Mouse (Mus musculus) cerebellum, adult 2 months (tissue): ENCODE data around the gene Aff2. TPM values are rescaled to one million over a fixed set of nuclear protein-coding genes. Genes with fewer than 3 reads are reported as not detected.
A peak's percentile ranks its signal among the peaks of the same experiment; 100 is the strongest.

Experiments used
- DNase-seq, 2 experiments: peaks; one replicate each; pipeline ENCODE4 v3.0.0; 2021
- H3K27ac ChIP-seq: fragments of 200-500 bp; 2 replicates; pipeline ENCODE4 v1.5.1; 2012; ENCODE audit warnings: low read length, control low read depth, inconsistent platforms; ENCODE audit not compliant: insufficient read depth
- H3K27me3 ChIP-seq: fragments of 200-500 bp; 2 replicates; pipeline ENCODE4 v1.6.1; 2012; ENCODE audit warnings: inconsistent platforms, mild to moderate bottlenecking, low read length, moderate library complexity; ENCODE audit not compliant: control insufficient read depth, insufficient read depth
- H3K4me1 ChIP-seq: fragments of 200-500 bp; 2 replicates; pipeline ENCODE4 v1.6.1; 2011; ENCODE audit warnings: low read length; ENCODE audit not compliant: control insufficient read depth, insufficient read depth
- H3K4me3 ChIP-seq: fragments of 200-500 bp; replicated peaks from 2 replicates; pipeline ENCODE3; 2011; ENCODE audit warnings: mild to moderate bottlenecking, low read depth, low read length, control low read depth; ENCODE audit not compliant: insufficient read depth
- CTCF ChIP-seq: fragments of 200-500 bp; IDR thresholded peaks from 2 replicates; pipeline ENCODE4 v1.5.1; 2011; ENCODE audit warnings: low read depth, mild to moderate bottlenecking, control low read depth, low read length, moderate library complexity, borderline replicate concordance; ENCODE audit not compliant: insufficient read depth
- POLR2A ChIP-seq: fragments of 200-500 bp; IDR thresholded peaks from 2 replicates; pipeline ENCODE4 v1.6.1; 2011; ENCODE audit warnings: low read length, control low read depth, borderline replicate concordance; ENCODE audit not compliant: insufficient read depth
- WGBS: fragments of 180-500 bp; shearing (Covaris S2); methylation state at CpG from one replicate; pipeline ENCODE4 v1.1.7; 2018; 5-methylcytosine and 5-hydroxymethylcytosine counted together
- polyA plus RNA-seq: library from polyadenylated mRNA; depleted of rRNA; stranded (reverse); fragments of >200 nt; gene quantifications from 2 replicates; pipeline ENCODE4 v1.2.3, GENCODE M21; 2012

Gene Aff2
- polyA plus RNA-seq, 1 experiment: 4.7 TPM

DNA sequence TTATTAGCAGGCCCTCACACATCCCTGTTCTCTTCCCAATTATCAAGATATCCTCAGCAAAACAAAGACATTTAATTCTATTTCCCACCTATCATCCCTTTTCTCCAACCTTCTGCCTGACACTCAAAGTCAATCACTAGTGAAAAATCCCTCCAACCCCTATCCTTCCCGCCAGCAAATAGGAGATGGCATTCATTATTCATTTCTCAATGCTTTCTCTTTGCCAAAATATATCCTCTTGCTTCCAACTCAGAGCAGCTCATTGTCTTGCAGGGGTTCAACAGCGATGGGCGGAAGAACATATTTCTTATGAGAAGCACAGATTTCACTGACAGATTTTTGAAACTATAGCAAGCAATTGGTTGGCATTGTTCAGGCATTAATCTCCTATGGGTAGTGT lies 442.4 kb downstream of the Aff2 start:
- H3K27me3 ChIP-seq: no peaks in the 10 kb centered on the region
- no peak overlapping the region for H3K4me3 ChIP-seq
- no peak for DNase-seq
- H3K27ac ChIP-seq: no peak overlapping the region
- 74% methylated on average over 3 of the region's 3 CpGs for WGBS
- TF ChIP-seq POLR2A: no peak
- TF ChIP-seq CTCF: no peak
- no peaks in the 10 kb centered on the region for H3K4me1 ChIP-seq

GRCm38 (mm10) chrX:69811798-69812197 lies 451.7 kb downstream of the Aff2 start:
- TF ChIP-seq POLR2A: no peak
- TF ChIP-seq CTCF: no peak
- Histone ChIP-seq H3K4me3 (no peak overlapping the region), H3K27me3 (no peaks in the 10 kb centered on the region), H3K4me1 (no peaks in the 10 kb centered on the region), H3K27ac (no peak overlapping the region)
- WGBS: 73% methylated on average over 4 of the region's 4 CpGs
- no peak for DNase-seq

DNA sequence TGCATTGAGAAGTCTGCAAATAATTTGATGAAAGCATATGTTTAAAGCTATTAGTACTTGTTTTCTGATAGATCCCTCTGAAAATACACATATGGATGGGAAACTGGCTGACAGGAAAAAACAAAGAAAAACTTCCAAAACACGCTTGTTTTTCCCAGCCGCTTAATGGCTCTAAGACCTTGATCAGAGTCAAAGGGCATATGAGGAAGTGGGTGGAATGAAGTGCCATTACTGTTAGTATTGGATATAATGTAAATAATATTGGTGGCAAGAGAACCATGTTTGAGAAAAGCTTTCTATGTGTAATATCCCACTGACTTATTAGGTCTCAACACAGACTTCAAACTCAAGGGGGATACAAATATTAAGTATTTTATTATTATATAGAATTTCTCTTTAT lies 455.0 kb downstream of the Aff2 start:
- TF ChIP-seq CTCF: no peak
- TF ChIP-seq POLR2A: no peak
- Histone ChIP-seq H3K27ac (no peak overlapping the region), H3K27me3 (no peaks in the 10 kb centered on the region), H3K4me1 (no peaks in the 10 kb centered on the region), H3K4me3 (no peak overlapping the region)
- DNase-seq: no peak
- WGBS: 96% methylated on average over 2 of the region's 2 CpGs

GRCm38 (mm10) chrX:69817679-69818078 lies 457.6 kb downstream of the Aff2 start:
- WGBS: 90% methylated on average over 3 of the region's 3 CpGs
- Histone ChIP-seq H3K4me3 (no peak overlapping the region), H3K27me3 (no peaks in the 10 kb centered on the region), H3K4me1 (no peaks in the 10 kb centered on the region), H3K27ac (no peak overlapping the region)
- no peak for DNase-seq
- TF ChIP-seq POLR2A: no peak
- TF ChIP-seq CTCF: no peak

- H3K4me1 ChIP-seq: no peaks in the 10 kb centered on the region
- no peaks in the 10 kb centered on the region for H3K27me3 ChIP-seq
- WGBS: 38% methylated on average over 5 of the region's 5 CpGs
- no peak overlapping the region for H3K27ac ChIP-seq
- no peak for TF ChIP-seq CTCF
- no peak for TF ChIP-seq POLR2A
- no peak overlapping the region for H3K4me3 ChIP-seq
- DNase-seq: no peak
These were observed 458.1 kb downstream of the Aff2 start for GRCm38 (mm10) chrX:69818188-69818587.

GRCm38 (mm10) chrX:69867601-69868000 lies 507.5 kb downstream of the Aff2 start:
- H3K27me3 ChIP-seq: no peaks in the 10 kb centered on the region
- no peak overlapping the region for H3K27ac ChIP-seq
- WGBS: 20% methylated on average over 5 of the region's 5 CpGs
- DNase-seq: peak in 1 of 2 experiments; percentile 1
- no peak for TF ChIP-seq CTCF
- TF ChIP-seq POLR2A: no peak
- H3K4me1 ChIP-seq: no peaks in the 10 kb centered on the region
- H3K4me3 ChIP-seq: no peak overlapping the region

GRCm38 (mm10) chrX:69891713-69892112 lies 531.6 kb downstream of the Aff2 start:
- TF ChIP-seq CTCF: no peak
- H3K4me3 ChIP-seq: no peak overlapping the region
- no peaks in the 10 kb centered on the region for H3K4me1 ChIP-seq
- DNase-seq: no peak
- 43% methylated on average over 3 of the region's 3 CpGs for WGBS
- no peaks in the 10 kb centered on the region for H3K27me3 ChIP-seq
- no peak overlapping the region for H3K27ac ChIP-seq
